Mouse (Mus musculus) ovary, adult 2 months (tissue): ENCODE results near the gene 4930518I15Rik. TPM values are rescaled to one million over a fixed set of nuclear protein-coding genes. Genes with fewer than 3 reads are reported as not detected.

Experiments used
- polyA plus RNA-seq: library from polyadenylated mRNA; depleted of rRNA; stranded (reverse); fragments of >200 nt; gene quantifications from 2 replicates; pipeline ENCODE4 v1.2.3, GENCODE M21; 2012; rRNA removed

The 4930518I15Rik gene
- 0.61 and 1.4 TPM in 2 replicates for polyA plus RNA-seq

DNA sequence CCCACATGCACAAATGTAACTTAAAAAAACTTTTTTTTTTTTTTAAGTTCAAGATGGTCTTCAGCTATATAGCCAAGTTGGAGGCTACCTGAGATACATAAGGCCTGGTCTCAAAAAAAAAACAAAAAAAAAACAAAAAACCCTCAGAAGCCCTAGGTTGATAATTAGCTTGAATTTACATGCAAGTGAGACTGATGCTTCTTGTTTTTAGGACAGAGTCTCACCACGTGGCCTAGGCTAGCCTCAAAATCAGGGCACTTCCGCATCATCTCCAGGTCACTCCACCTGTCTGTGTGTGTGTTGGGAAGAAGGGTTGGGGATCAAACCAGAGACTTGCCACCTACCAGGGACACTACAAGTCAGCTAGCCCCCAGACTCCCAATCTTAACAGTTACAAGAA is at the start of gene 4930518I15Rik:
Gene 4930518I15Rik (minus strand): TSS at position 112 of the 400 bp plus-strand sequence.

GRCm38 (mm10) chr2:156887017-156887416 is 29.3 kb upstream of the 4930518I15Rik start, which contains the start of gene Sla2:
Gene Sla2, minus strand, starts transcription at chr2:156887192.

DNA sequence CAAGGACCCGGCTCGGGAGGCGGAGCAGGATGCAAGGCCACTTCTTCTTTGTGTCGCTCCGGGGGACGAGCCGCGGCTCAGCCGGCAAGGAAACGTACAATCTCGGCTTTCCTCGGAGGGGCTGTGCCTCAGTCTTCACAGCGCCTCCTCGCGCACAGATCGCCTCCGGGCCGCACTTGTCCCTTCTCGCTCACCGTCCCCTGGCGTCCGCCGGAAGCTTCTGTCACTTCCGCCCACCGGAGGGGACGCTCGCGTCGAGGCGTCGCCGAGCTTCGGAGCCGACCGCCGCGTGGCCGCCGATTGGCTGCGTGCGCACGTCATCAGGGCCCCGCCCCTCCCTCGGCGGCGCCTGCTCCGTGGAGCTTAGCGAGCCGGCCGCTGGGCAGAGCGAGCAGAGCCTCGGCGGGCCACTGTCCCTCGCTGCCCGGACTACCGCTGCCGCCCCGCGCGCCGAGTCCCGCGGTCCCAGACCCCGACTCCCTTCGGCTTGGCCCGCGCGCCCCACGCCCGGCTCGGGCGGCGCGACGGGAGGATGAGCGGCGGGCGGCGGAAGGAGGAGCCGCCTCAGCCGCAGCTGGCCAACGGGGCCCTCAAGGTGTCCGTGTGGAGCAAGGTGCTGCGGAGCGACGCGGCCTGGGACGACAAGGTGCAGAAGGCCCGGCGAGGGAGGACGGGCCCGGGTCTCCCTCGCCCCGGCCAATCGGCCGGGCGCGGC is 5.2 kb upstream of the 4930518I15Rik start, which contains the start of gene Rab5if:
Gene Rab5if (plus strand): TSS at position 357 of the 715 bp plus-strand sequence.

GRCm38 (mm10) chr2:156839319-156840191 is 18.2 kb downstream of the 4930518I15Rik start, which contains the start of gene Tgif2:
Gene Tgif2, plus strand, starts transcription at chr2:156840007.

Other genes with a start within 250 kb of the 4930518I15Rik start
- 115 and 125 TPM in 2 replicates for gene Dlgap4, start 244.2 kb downstream of the 4930518I15Rik start, polyA plus RNA-seq
- 864 and 1,110 TPM in 2 replicates for gene Myl9, start 82.5 kb downstream of the 4930518I15Rik start, polyA plus RNA-seq
- gene Tgif2, start 17.9 kb downstream of the 4930518I15Rik start, polyA plus RNA-seq, result 27.5 and 28.1 TPM in 2 replicates
- gene Rab5if, start 5.2 kb upstream of the 4930518I15Rik start, polyA plus RNA-seq, result 231 and 234 TPM in 2 replicates
- gene Sla2, start 29.2 kb upstream of the 4930518I15Rik start, polyA plus RNA-seq, result 0.76 and 0.89 TPM in 2 replicates
- gene Ndrg3, start 134.1 kb upstream of the 4930518I15Rik start, polyA plus RNA-seq, result 34.9 and 50.8 TPM in 2 replicates
- 4.2 and 5.7 TPM in 2 replicates for gene Dsn1, start 149.2 kb upstream of the 4930518I15Rik start, polyA plus RNA-seq
- gene Soga1, start 221.3 kb upstream of the 4930518I15Rik start, polyA plus RNA-seq, result 25.2 and 37.3 TPM in 2 replicates
- gene Tldc2, start 229.1 kb upstream of the 4930518I15Rik start, polyA plus RNA-seq, result not detected in 2 replicates